Mouse (Mus musculus): Measurements from ENCODE around the gene Slf2. TPM values are rescaled to one million over a fixed set of nuclear protein-coding genes. Genes with fewer than 3 reads are reported as not detected.

Gene Slf2
- polyA plus RNA-seq, 1 experiment = 51.3 TPM

GRCm38 (mm10) chr19:45013581-45014225 is 82.8 kb downstream of the Slf2 start:
- TF ChIP-seq CTCF (IDR thresholded peaks at IDR 0.05; ENCODE audit: borderline replicate concordance, extremely low read depth, insufficient read depth, insufficient read length) = no peak
- no peak for TF ChIP-seq POLR2A (IDR thresholded peaks at IDR 0.05; ENCODE audit: borderline replicate concordance, extremely low read depth, insufficient read depth, insufficient read length, poor library complexity, severe bottlenecking)
- no peak for DNase-seq (ENCODE audit: low read depth)

- TF ChIP-seq CTCF (IDR thresholded peaks at IDR 0.05; ENCODE audit: borderline replicate concordance, extremely low read depth, insufficient read depth, insufficient read length) = no peak
- TF ChIP-seq POLR2A (IDR thresholded peaks at IDR 0.05; ENCODE audit: borderline replicate concordance, extremely low read depth, insufficient read depth, insufficient read length, poor library complexity, severe bottlenecking) = no peak
- peak; percentile 13 for DNase-seq (ENCODE audit: low read depth)
Measured at GRCm38 (mm10) chr19:45014335-45014971, 83.5 kb downstream of the Slf2 start, which contains the start of gene Lzts2. Gene Lzts2 (plus strand): TSS chr19:45014414.

GRCm38 (mm10) chr19:45014981-45015402 is 84.0 kb downstream of the Slf2 start:
- no peak for TF ChIP-seq CTCF (IDR thresholded peaks at IDR 0.05; ENCODE audit: borderline replicate concordance, extremely low read depth, insufficient read depth, insufficient read length)
- no peak for TF ChIP-seq POLR2A (IDR thresholded peaks at IDR 0.05; ENCODE audit: borderline replicate concordance, extremely low read depth, insufficient read depth, insufficient read length, poor library complexity, severe bottlenecking)

GRCm38 (mm10) chr19:45015518-45016281 is 84.7 kb downstream of the Slf2 start:
- peak; percentile 49 for DNase-seq (ENCODE audit: low read depth)
- TF ChIP-seq POLR2A (IDR thresholded peaks at IDR 0.05; ENCODE audit: borderline replicate concordance, extremely low read depth, insufficient read depth, insufficient read length, poor library complexity, severe bottlenecking) (no peak), CTCF (IDR thresholded peaks at IDR 0.05; ENCODE audit: borderline replicate concordance, extremely low read depth, insufficient read depth, insufficient read length) (no peak)

More at GRCm38 (mm10) chr19:45014981-45015402, 84.0 kb downstream of the Slf2 start:
- no peak for DNase-seq (ENCODE audit: low read depth)

- DNase-seq (ENCODE audit: low read depth) = peak; percentile 94
- TF ChIP-seq CTCF (IDR thresholded peaks at IDR 0.05; ENCODE audit: borderline replicate concordance, extremely low read depth, insufficient read depth, insufficient read length) (no peak), POLR2A (IDR thresholded peaks at IDR 0.05; ENCODE audit: borderline replicate concordance, extremely low read depth, insufficient read depth, insufficient read length, poor library complexity, severe bottlenecking) (no peak)
Measured at GRCm38 (mm10) chr19:45016341-45017215, 85.6 kb downstream of the Slf2 start.

GRCm38 (mm10) chr19:45017216-45017771 is 86.3 kb downstream of the Slf2 start:
- DNase-seq (ENCODE audit: low read depth) = peak; percentile 93
- peak; percentile 21; the same call in 1 of the 2 replicates for TF ChIP-seq POLR2A (IDR thresholded peaks at IDR 0.05; ENCODE audit: borderline replicate concordance, extremely low read depth, insufficient read depth, insufficient read length, poor library complexity, severe bottlenecking)
- peak; percentile 56 for TF ChIP-seq CTCF (IDR thresholded peaks at IDR 0.05; ENCODE audit: borderline replicate concordance, extremely low read depth, insufficient read depth, insufficient read length)

GRCm38 (mm10) chr19:45017909-45018308 is 87.0 kb downstream of the Slf2 start:
- peak; percentile 88 for DNase-seq (ENCODE audit: low read depth)
- TF ChIP-seq POLR2A (IDR thresholded peaks at IDR 0.05; ENCODE audit: borderline replicate concordance, extremely low read depth, insufficient read depth, insufficient read length, poor library complexity, severe bottlenecking) = peak; percentile 66
- TF ChIP-seq CTCF (IDR thresholded peaks at IDR 0.05; ENCODE audit: borderline replicate concordance, extremely low read depth, insufficient read depth, insufficient read length) = no peak

- DNase-seq (ENCODE audit: low read depth) = peak; percentile 43
Measured at GRCm38 (mm10) chr19:45018351-45018831, 87.4 kb downstream of the Slf2 start.

GRCm38 (mm10) chr19:45020348-45020747 is 89.4 kb downstream of the Slf2 start:
- no peak for DNase-seq (ENCODE audit: low read depth)
- TF ChIP-seq CTCF (IDR thresholded peaks at IDR 0.05; ENCODE audit: borderline replicate concordance, extremely low read depth, insufficient read depth, insufficient read length) (no peak), POLR2A (IDR thresholded peaks at IDR 0.05; ENCODE audit: borderline replicate concordance, extremely low read depth, insufficient read depth, insufficient read length, poor library complexity, severe bottlenecking) (no peak)

More at GRCm38 (mm10) chr19:45018351-45018831, 87.4 kb downstream of the Slf2 start:
- TF ChIP-seq POLR2A (IDR thresholded peaks at IDR 0.05; ENCODE audit: borderline replicate concordance, extremely low read depth, insufficient read depth, insufficient read length, poor library complexity, severe bottlenecking) = no peak
- TF ChIP-seq CTCF (IDR thresholded peaks at IDR 0.05; ENCODE audit: borderline replicate concordance, extremely low read depth, insufficient read depth, insufficient read length) = no peak

- no peak for TF ChIP-seq POLR2A (IDR thresholded peaks at IDR 0.05; ENCODE audit: borderline replicate concordance, extremely low read depth, insufficient read depth, insufficient read length, poor library complexity, severe bottlenecking)
- TF ChIP-seq CTCF (IDR thresholded peaks at IDR 0.05; ENCODE audit: borderline replicate concordance, extremely low read depth, insufficient read depth, insufficient read length) = no peak
- DNase-seq (ENCODE audit: low read depth) = no peak
Measured at GRCm38 (mm10) chr19:45021362-45021761, 90.4 kb downstream of the Slf2 start.
